Mouse (Mus musculus): ENCODE results near the gene P2ry6.

GRCm38 (mm10) chr7:100991972-100992371, 17.5 kb upstream of the P2ry6 start:
- TF ChIP-seq CTCF (IDR thresholded peaks at IDR 0.05; ENCODE audit: control insufficient read depth, insufficient read depth, insufficient read length) (no peak), MYOD1 (IDR thresholded peaks at IDR 0.05; ENCODE audit: control insufficient read depth, insufficient read length, low read depth) (no peak), USF1 (IDR thresholded peaks at IDR 0.05; ENCODE audit: low read depth) (peak; percentile 82), MAX (IDR thresholded peaks at IDR 0.05) (no peak), CEBPB (IDR thresholded peaks at IDR 0.05; ENCODE audit: low read depth) (no peak), MYOG (IDR thresholded peaks at IDR 0.05; ENCODE audit: control insufficient read depth, extremely low read depth, insufficient read length) (no peak)
